Mouse (Mus musculus): ENCODE measurements around the gene Coq10a. TPM values are rescaled to one million over a fixed set of nuclear protein-coding genes. Genes with fewer than 3 reads are reported as not detected.

The Coq10a gene
- polyA plus RNA-seq, 1 experiment from 2014 or later = 2.5 TPM

DNA sequence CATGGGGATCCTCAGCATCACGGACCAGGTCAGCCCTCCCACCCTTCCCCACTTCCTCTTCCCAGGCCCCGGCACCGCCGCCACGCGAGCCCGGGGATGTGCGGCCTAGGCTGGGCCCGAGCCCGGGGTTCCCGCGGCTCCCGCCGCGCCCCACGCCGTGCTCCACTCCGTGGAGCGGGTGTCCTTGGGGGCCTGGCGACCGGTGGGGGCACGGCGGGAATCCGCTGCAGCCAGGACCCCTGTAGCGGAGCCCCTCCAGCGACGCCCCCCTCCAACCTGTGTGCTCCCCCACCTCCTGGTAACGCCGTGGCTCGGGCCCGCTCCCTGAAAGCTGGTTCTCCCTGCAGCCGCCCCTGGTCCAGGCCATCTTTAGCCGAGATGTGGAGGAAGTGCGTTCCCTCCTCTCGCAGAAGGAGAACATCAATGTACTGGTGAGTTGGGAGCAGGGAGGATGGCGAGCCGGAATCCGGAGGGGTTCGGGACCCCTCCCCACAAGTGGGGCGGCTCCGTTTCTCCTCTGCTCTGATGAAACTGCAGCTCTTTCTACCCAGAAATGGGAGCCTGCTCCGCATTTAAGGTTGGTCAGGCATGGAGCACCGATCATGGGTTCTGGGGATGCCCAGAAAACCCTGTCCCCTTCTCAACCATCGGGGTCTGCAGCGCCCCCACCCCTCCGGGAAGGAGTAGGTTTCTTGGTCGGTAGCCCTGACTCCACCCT, 8.6 kb upstream of the Coq10a start:
- Histone ChIP-seq H3K9me3 (ENCODE audit: control insufficient read depth, low read length) (no peaks in the 10 kb centered on the region), H3K4me3 (ENCODE audit: low read length) (peak overlapping the region; percentile 75), H3K4me1 (ENCODE audit: control insufficient read depth, insufficient read depth, low read length) (peaks cover 13% of the 10 kb centered on the region), H3K36me3 (ENCODE audit: control insufficient read depth, insufficient read depth, low read length) (peaks cover 3% of the 10 kb centered on the region), H3K27ac (ENCODE audit: low read length) (peak overlapping the region; percentile 82), H3K9ac (ENCODE audit: low read depth, low read length) (peak overlapping the region; percentile 99), H3K27me3 (replicated peaks; ENCODE audit: control insufficient read depth, insufficient read depth, low read length) (no peaks in the 10 kb centered on the region), H3K4me2 (ENCODE audit: low read depth, low read length) (peak overlapping the region; percentile 85)
- WGBS = under 1% methylated on average over 38 of the region's 47 CpGs
- peak; percentile 77 for ATAC-seq

DNA sequence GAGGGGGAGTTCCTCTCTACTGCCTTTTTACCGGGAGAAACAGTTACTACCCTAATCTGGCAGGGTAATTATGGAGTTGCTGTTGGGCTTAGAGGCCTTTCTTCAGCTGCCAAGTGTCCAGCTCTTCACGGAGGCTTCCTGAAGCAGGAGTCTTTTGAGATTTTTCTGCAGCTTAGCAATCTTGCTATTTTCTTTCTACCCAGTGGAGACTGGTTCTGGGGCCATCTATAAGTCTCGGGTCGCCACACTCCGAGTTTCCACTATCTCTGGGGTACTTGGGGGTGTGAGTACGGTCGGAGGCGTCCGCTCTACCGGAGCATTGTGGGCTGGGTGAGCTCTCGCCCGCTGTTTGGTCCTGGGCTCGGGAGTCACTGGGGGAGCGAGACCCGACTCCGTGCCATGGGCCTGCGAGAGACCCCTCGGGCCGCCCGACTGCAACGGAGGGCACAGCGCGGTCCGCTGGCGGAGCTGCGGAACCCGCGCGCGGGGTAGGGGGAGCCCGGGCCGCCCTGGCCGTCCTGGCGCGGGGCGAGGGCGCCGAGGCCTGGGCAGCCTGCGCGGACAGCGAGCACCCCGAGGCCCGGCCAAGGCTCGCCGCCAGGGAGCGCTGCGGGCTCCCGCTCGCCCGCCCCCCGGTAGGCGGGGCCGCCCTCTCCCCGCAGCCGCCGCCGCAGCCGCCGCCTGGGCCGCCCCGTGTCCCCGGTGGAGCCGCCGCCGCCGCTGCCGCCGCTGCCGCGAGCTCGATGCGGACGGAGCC, 7.8 kb upstream of the Coq10a start, which contains the start of gene Ankrd52:
Gene Ankrd52, plus strand, starts transcription at position 661 of the 757 bp plus-strand sequence.
- no peaks in the 10 kb centered on the region for H3K27me3 ChIP-seq (replicated peaks; ENCODE audit: control insufficient read depth, insufficient read depth, low read length)
- peak; percentile 95 for ATAC-seq
- H3K9ac ChIP-seq (ENCODE audit: low read depth, low read length) = peak within 1 kb of the TSS; percentile 99
- H3K4me2 ChIP-seq (ENCODE audit: low read depth, low read length) = peak within 1 kb of the TSS; percentile 85
- under 1% methylated on average over 69 of the region's 73 CpGs for WGBS
- peak within 1 kb of the TSS; percentile 75 for H3K4me3 ChIP-seq (ENCODE audit: low read length)
- peak within 1 kb of the TSS; percentile 93 for H3K27ac ChIP-seq (ENCODE audit: low read length)
- H3K9me3 ChIP-seq (ENCODE audit: control insufficient read depth, low read length) = no peaks in the 10 kb centered on the region
- H3K4me1 ChIP-seq (ENCODE audit: control insufficient read depth, insufficient read depth, low read length) = peaks cover 13% of the 10 kb centered on the region
- H3K36me3 ChIP-seq (ENCODE audit: control insufficient read depth, insufficient read depth, low read length) = peaks cover under 1% of the 10 kb centered on the region

DNA sequence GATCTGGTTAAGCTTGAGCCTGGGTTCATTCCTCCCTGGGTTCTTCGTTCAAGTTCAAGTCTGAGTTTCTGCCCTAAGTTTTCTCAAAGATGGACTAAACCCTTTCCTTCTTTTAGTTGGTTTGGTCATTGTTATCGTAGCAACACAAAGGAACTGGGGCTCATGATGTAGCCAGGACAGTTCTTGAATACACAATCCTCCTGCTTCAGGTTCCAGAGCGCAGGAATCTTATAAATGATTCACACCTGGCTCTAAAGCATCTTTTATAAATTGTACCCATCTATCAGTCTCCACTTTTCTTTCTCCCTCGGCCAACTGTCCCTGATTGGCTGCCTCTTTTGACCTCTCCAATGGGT, 7.3 kb upstream of the Coq10a start:
- no peaks in the 10 kb centered on the region for H3K27me3 ChIP-seq (replicated peaks; ENCODE audit: control insufficient read depth, insufficient read depth, low read length)
- no peak for ATAC-seq
- H3K4me1 ChIP-seq (ENCODE audit: control insufficient read depth, insufficient read depth, low read length) = peaks cover 13% of the 10 kb centered on the region
- H3K4me2 ChIP-seq (ENCODE audit: low read depth, low read length) = peak overlapping the region; percentile 85
- no peaks in the 10 kb centered on the region for H3K36me3 ChIP-seq (ENCODE audit: control insufficient read depth, insufficient read depth, low read length)
- peak overlapping the region; percentile 75; the same call in 1 of the 2 replicates for H3K4me3 ChIP-seq (ENCODE audit: low read length)
- 44% methylated on average over 4 of the region's 4 CpGs for WGBS
- H3K9me3 ChIP-seq (ENCODE audit: control insufficient read depth, low read length) = no peaks in the 10 kb centered on the region
- peak overlapping the region; percentile 99 for H3K9ac ChIP-seq (ENCODE audit: low read depth, low read length)
- peak overlapping the region; percentile 93; the same call in 1 of the 2 replicates for H3K27ac ChIP-seq (ENCODE audit: low read length)

DNA sequence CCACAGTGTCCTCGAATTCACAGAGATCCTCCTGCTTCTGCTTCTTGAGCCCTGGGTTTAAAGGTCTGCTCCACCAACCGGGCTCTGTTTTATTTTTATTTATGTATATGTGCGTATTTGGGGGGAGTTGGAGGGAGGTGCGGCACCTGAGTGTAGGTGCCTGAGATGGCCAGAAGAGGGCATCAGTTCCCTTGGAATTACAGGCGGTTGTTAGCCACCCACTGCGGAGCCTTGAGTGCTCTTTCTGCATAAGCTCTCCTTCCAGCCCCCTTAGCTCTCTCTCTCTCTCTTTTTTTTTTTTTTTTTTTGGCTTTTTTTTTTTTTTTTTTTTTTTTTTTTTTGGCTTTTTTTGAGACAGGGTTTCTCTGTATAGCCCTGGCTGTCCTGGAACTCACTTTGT, 5.6 kb upstream of the Coq10a start:
- no peak overlapping the region for H3K4me2 ChIP-seq (ENCODE audit: low read depth, low read length)
- no peaks in the 10 kb centered on the region for H3K36me3 ChIP-seq (ENCODE audit: control insufficient read depth, insufficient read depth, low read length)
- no peak overlapping the region for H3K9ac ChIP-seq (ENCODE audit: low read depth, low read length)
- H3K4me3 ChIP-seq (ENCODE audit: low read length) = no peak overlapping the region
- H3K4me1 ChIP-seq (ENCODE audit: control insufficient read depth, insufficient read depth, low read length) = peaks cover 15% of the 10 kb centered on the region
- WGBS = 77% methylated on average over 6 of the region's 6 CpGs
- H3K9me3 ChIP-seq (ENCODE audit: control insufficient read depth, low read length) = no peaks in the 10 kb centered on the region
- no peaks in the 10 kb centered on the region for H3K27me3 ChIP-seq (replicated peaks; ENCODE audit: control insufficient read depth, insufficient read depth, low read length)
- no peak for ATAC-seq
- H3K27ac ChIP-seq (ENCODE audit: low read length) = no peak overlapping the region

DNA sequence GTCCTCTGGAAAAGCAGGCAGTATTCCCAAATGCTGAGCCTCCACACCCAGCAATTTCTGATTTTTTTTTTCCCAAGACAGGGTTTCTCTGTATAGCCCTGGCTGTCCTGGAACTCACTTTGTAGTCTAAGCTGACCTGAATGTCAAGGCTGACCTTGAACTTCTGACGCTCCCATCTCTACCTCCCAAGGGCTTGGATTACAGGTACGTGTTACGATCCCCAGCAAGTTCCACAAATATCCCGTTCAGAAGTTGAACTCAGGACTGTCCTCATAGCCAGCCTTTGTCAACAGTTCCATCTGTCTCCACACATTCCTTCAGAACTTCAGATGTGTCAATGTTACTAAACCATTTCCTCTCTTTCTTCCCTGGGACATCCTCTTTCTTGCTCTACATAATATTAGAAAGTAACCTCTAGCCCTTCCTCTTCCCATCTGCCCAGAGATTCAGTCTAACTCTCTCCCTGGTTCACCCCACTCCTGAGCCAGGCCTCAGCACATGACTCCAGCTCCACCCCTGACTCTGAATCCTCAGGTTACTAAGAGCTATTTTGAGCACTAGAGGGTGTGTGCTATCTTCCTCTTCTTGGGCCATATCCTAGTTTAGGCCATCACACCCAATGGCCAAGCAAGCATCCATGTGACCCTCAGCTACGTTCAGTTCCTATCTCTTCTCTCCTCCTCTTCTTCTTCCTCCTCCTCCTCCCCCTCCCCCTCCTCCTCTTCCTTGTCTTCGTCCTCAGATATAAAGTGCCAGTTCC, 4.4 kb upstream of the Coq10a start:
- H3K9ac ChIP-seq (ENCODE audit: low read depth, low read length) = no peak overlapping the region
- H3K9me3 ChIP-seq (ENCODE audit: control insufficient read depth, low read length) = no peaks in the 10 kb centered on the region
- H3K4me1 ChIP-seq (ENCODE audit: control insufficient read depth, insufficient read depth, low read length) = peaks cover 6% of the 10 kb centered on the region
- 75% methylated on average over 6 of the region's 6 CpGs for WGBS
- no peak for ATAC-seq
- H3K27ac ChIP-seq (ENCODE audit: low read length) = no peak overlapping the region
- H3K36me3 ChIP-seq (ENCODE audit: control insufficient read depth, insufficient read depth, low read length) = no peaks in the 10 kb centered on the region
- H3K4me2 ChIP-seq (ENCODE audit: low read depth, low read length) = no peak overlapping the region
- H3K27me3 ChIP-seq (replicated peaks; ENCODE audit: control insufficient read depth, insufficient read depth, low read length) = no peaks in the 10 kb centered on the region
- no peak overlapping the region for H3K4me3 ChIP-seq (ENCODE audit: low read length)

DNA sequence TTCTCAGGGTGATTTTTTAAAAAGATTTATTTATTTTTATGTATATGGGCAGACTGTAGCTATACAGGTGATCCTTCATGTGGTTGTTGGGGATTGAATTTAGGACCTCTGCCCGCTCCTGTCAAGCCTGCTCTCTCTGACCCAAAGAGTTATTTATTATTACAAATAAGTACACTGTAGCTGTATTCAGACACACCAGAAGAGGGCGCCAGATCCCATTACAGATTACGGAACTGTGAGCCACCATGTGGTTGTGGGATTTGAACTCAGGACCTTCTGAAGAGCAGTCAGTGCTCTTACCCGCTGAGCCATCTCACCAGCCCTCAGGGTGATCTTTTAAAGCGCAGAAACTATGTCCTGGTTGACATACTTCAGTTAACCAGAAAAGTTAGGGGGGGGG, 3.3 kb upstream of the Coq10a start:
- Histone ChIP-seq H3K9ac (ENCODE audit: low read depth, low read length) (no peak overlapping the region), H3K4me3 (ENCODE audit: low read length) (no peak overlapping the region), H3K27ac (ENCODE audit: low read length) (no peak overlapping the region), H3K9me3 (ENCODE audit: control insufficient read depth, low read length) (no peaks in the 10 kb centered on the region), H3K4me1 (ENCODE audit: control insufficient read depth, insufficient read depth, low read length) (peaks cover 6% of the 10 kb centered on the region; the same call in 1 of the 2 replicates), H3K4me2 (ENCODE audit: low read depth, low read length) (no peak overlapping the region), H3K36me3 (ENCODE audit: control insufficient read depth, insufficient read depth, low read length) (no peaks in the 10 kb centered on the region), H3K27me3 (replicated peaks; ENCODE audit: control insufficient read depth, insufficient read depth, low read length) (no peaks in the 10 kb centered on the region)
- no peak for ATAC-seq
- WGBS = 81% methylated on average over 5 of the region's 5 CpGs

DNA sequence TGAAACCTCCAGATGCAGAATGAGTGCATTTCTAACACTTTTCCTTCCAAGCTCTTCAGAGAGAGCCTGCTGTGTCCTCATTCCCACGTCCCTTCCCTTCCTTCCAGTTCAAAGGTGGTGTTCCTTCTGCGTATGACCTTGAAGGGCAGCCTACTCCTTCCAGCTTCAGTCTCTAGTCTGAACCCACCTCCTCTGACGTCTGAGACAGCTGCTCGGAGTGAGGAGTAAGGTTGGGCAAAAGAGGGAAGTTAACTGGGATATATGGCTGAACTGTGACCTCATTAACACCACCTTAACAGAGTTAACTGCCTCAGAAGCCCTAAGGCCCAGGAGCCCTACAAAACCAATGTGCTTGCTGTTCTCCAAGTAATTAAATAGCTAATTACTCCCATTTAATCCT, 1.8 kb upstream of the Coq10a start:
- Histone ChIP-seq H3K9me3 (ENCODE audit: control insufficient read depth, low read length) (no peaks in the 10 kb centered on the region), H3K9ac (ENCODE audit: low read depth, low read length) (0 out of 2 replicates have a peak overlapping the region, but pooled peaks have one; percentile 16), H3K36me3 (ENCODE audit: control insufficient read depth, insufficient read depth, low read length) (no peaks in the 10 kb centered on the region), H3K4me1 (ENCODE audit: control insufficient read depth, insufficient read depth, low read length) (peaks cover 6% of the 10 kb centered on the region; the same call in 1 of the 2 replicates), H3K4me3 (ENCODE audit: low read length) (no peak overlapping the region), H3K4me2 (ENCODE audit: low read depth, low read length) (no peak overlapping the region), H3K27ac (ENCODE audit: low read length) (peak overlapping the region; percentile 66), H3K27me3 (replicated peaks; ENCODE audit: control insufficient read depth, insufficient read depth, low read length) (no peaks in the 10 kb centered on the region)
- 41% methylated on average over 4 of the region's 4 CpGs for WGBS
- ATAC-seq = peak; percentile 21; the same call in 1 of the 2 replicates

DNA sequence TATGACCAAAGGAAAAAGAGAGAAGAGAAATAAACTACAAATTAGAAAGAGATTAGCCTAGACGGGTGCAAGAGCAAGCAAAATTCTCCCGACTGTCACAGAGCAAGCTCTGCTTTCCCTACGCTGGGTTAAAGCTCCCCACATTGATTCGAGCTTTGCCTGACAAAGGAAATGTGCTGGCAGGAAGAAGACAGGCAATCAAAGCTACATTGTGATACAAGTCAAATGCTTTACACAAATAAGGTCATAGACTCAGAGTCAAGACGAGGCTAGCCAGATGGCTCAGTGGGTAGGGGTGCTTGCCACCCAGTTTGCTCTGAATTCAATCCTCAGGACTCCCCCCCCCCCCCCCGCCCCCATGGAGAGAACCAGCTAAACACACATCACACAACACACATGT, 1.2 kb upstream of the Coq10a start:
- Histone ChIP-seq H3K4me1 (ENCODE audit: control insufficient read depth, insufficient read depth, low read length) (peaks cover 6% of the 10 kb centered on the region; the same call in 1 of the 2 replicates), H3K4me3 (ENCODE audit: low read length) (no peak overlapping the region), H3K9ac (ENCODE audit: low read depth, low read length) (no peak overlapping the region), H3K9me3 (ENCODE audit: control insufficient read depth, low read length) (no peaks in the 10 kb centered on the region), H3K36me3 (ENCODE audit: control insufficient read depth, insufficient read depth, low read length) (no peaks in the 10 kb centered on the region), H3K4me2 (ENCODE audit: low read depth, low read length) (no peak overlapping the region), H3K27ac (ENCODE audit: low read length) (peak overlapping the region; percentile 66; the same call in 1 of the 2 replicates), H3K27me3 (replicated peaks; ENCODE audit: control insufficient read depth, insufficient read depth, low read length) (no peaks in the 10 kb centered on the region)
- no peak for ATAC-seq
- WGBS = 57% methylated on average over 6 of the region's 6 CpGs

DNA sequence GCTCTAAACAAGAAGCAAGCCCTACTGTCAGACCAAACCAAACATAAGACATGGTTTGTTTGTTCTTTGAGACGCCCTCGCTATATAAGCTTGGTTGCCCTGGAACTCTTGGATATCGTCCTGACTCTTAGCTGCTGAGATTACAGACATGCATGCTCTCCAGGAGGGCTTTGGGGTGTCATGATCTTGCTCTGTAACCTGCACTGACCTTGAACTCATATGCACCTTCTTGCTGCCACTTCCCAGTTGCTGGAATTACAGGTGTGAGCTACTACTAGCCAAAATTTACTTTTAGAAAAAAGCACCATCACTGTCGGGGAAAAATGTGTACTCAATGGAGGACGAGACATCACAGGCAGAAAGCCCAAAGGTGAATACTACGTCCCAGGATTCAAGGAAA, 802 bp upstream of the Coq10a start:
- peak overlapping the region; percentile 76 for H3K9ac ChIP-seq (ENCODE audit: low read depth, low read length)
- H3K4me1 ChIP-seq (ENCODE audit: control insufficient read depth, insufficient read depth, low read length) = peaks cover 6% of the 10 kb centered on the region; the same call in 1 of the 2 replicates
- ATAC-seq = no peak
- no peaks in the 10 kb centered on the region for H3K27me3 ChIP-seq (replicated peaks; ENCODE audit: control insufficient read depth, insufficient read depth, low read length)
- H3K36me3 ChIP-seq (ENCODE audit: control insufficient read depth, insufficient read depth, low read length) = no peaks in the 10 kb centered on the region
- peak overlapping the region; percentile 91 for H3K27ac ChIP-seq (ENCODE audit: low read length)
- no peaks in the 10 kb centered on the region for H3K9me3 ChIP-seq (ENCODE audit: control insufficient read depth, low read length)
- 67% methylated on average over 6 of the region's 6 CpGs for WGBS
- H3K4me3 ChIP-seq (ENCODE audit: low read length) = peak overlapping the region; percentile 72; the same call in 1 of the 2 replicates
- peak overlapping the region; percentile 88 for H3K4me2 ChIP-seq (ENCODE audit: low read depth, low read length)

Data from intestine, embryonic 16.5 days (tissue).